Mouse (Mus musculus): ENCODE results near the gene Tnfaip6. TPM values are rescaled to one million over a fixed set of nuclear protein-coding genes. Genes with fewer than 3 reads are reported as not detected.
A peak's percentile ranks its signal among the peaks of the same experiment; 100 is the strongest.
"Not testable (repeated sequence)": the region's sequence is repeated elsewhere in the genome, so short reads cannot be mapped to it uniquely, and the experiment has no call there.

The Tnfaip6 gene
- polyA plus RNA-seq (2012; rRNA removed): 1.4 and 2.5 TPM in 2 replicates

DNA sequence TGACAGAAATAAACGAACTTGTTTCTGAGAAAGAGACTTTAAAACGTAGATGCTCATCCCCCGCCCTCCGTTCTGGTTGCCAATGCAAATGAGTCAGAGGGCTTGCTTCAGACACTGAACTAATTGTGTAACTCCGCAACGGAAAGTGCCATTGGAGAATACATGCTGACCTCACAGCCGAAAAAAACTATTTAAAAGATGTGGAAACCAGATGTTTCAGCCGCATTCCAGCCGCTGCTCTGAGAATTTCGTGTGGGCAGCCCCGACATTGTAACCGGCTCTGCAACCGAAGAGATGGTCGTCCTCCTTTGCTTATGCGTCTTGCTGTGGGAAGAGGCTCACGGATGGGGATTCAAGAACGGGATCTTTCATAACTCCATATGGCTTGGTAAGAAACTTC lies at the start of gene Tnfaip6:
TSS of gene Tnfaip6 (plus strand) at position 128 of the 400 bp plus-strand sequence.
- DNase-seq (ENCODE audit: low spot score): peak; percentile 24

- DNase-seq (ENCODE audit: low spot score): no peak
Measured at GRCm38 (mm10) chr2:51989559-51989958, 48.2 kb upstream of the Tnfaip6 start.

DNA sequence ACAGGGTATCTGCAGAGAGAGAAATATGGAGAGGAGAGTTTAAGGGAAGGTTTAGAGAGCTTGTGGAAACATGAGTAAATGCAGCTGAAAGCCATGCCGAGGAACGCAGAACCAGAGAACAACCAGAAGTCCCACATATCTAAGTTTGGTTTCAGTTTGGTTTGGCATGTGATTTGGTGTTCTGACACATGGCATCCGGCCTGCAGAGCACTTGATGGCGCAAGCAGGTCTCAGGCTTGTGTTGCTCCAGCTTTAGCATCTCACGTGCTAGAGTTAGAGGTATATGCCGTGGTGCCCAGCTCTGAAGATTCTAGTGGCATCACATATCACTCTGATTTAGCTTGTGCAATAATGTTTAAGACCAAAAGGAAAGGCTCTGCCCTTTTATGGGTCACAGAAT lies 46.4 kb upstream of the Tnfaip6 start:
- no peak for DNase-seq (ENCODE audit: low spot score)

DNA sequence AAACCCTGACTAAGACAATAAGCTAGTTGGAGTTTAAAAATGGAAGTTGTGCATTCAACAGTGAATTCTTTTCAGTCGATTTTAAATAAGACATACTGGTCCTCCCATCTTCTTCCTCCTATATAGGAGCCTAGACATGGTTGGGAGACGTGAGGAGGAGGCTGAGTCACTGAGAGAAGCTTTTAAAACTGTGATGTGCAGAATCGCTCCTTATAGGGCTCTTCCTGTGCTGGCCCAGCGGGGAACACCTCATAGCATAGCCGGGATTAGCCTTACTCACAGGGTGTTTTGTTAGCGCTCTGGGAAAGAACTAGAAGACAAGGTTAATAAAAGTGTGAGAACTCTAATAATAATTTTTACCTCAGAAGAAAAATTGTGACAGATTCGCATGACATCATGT lies 37.8 kb upstream of the Tnfaip6 start:
- no peak for DNase-seq (ENCODE audit: low spot score)

GRCm38 (mm10) chr2:52001521-52001920 lies 36.3 kb upstream of the Tnfaip6 start:
- no peak for DNase-seq (ENCODE audit: low spot score)

DNA sequence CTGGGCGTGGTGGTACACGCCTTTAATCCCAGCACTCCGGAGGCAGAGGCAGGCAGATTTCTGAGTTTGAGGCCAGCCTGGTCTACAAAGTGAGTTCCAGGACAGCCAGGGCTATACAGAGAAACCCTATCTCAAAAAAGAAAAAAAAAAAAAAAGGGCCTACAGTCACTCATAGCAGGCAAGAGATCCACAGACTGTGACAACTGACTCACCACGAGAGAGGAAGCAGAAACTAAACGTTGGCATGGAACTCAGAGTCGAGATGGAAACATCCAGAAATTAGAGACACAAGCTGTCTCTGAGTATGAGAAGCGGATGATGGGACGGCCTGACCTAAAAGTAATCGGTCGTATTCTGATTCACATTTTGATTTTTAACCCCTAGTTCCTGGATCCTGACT lies 35.5 kb upstream of the Tnfaip6 start:
- DNase-seq (ENCODE audit: low spot score): not testable (repeated sequence)

GRCm38 (mm10) chr2:52006380-52006779 lies 31.4 kb upstream of the Tnfaip6 start:
- DNase-seq (ENCODE audit: low spot score): no peak

- not testable (repeated sequence) for DNase-seq (ENCODE audit: low spot score)
Measured at GRCm38 (mm10) chr2:52011820-52012219, 26.0 kb upstream of the Tnfaip6 start.

- no peak for DNase-seq (ENCODE audit: low spot score)
Measured at GRCm38 (mm10) chr2:52013306-52013820, 24.4 kb upstream of the Tnfaip6 start.

DNA sequence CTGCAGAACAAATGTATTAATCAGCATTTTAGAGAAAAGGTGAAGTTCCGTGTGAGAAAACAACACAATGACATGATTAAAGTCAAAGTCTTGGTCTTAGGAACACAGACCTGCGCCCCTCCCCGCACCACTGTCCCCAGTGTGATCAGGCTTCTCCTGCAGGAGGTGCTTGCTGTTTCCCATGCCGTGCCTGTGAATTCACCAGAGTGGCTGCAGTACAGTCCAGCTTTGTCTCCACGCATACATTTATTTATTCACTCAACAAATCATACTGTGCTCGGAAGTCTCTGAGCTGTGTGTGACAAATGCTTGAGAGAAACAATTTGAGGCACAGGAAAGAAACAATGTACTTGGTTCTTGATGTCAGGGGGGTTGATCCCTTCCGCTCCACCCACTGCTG lies 21.4 kb upstream of the Tnfaip6 start:
- DNase-seq (ENCODE audit: low spot score): no peak

DNA sequence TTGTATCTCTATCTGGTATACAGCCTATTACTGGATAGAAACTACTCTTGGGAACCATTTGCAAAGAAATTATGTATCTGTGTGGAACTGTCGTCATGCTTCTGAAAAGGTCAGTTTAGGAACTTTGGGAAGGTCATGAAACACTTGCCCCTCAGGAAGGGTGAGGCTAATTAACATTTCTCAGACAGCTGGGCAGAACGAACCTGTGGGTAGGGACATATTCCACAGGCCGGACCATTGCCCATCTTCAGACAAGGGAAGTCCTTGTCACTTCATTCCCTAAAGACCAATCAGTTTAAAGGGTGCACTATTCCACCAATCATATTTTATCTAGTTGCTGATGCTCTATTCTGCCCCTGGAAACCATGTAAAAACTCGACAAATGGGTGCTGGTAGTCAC lies 10.7 kb upstream of the Tnfaip6 start:
- DNase-seq (ENCODE audit: low spot score): no peak

GRCm38 (mm10) chr2:52029426-52029825 lies 8.4 kb upstream of the Tnfaip6 start:
- no peak for DNase-seq (ENCODE audit: low spot score)

DNA sequence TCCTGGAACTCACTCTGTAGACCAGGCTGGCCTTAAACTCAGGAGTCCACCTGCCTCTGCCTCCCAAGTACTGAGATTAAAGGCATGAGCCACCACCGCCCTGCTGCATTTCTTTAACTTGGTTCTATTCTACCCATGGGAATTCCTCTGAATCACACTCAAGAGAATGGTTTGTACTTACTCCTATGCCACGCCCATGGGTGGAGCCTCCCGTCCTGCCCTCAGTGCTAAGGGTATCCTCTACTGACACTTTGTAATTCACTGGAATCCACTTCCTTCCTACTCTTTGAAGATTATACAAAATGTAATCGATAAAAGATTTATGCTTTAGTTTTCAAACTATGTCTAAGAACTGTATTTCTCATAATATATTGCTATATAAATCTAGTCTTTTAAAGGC lies 6.3 kb upstream of the Tnfaip6 start:
- no peak for DNase-seq (ENCODE audit: low spot score)

GRCm38 (mm10) chr2:52034601-52035000 lies 3.2 kb upstream of the Tnfaip6 start:
- no peak for DNase-seq (ENCODE audit: low spot score)

- no peak for DNase-seq (ENCODE audit: low spot score)
Measured at GRCm38 (mm10) chr2:52035144-52035543, 2.7 kb upstream of the Tnfaip6 start.

DNA sequence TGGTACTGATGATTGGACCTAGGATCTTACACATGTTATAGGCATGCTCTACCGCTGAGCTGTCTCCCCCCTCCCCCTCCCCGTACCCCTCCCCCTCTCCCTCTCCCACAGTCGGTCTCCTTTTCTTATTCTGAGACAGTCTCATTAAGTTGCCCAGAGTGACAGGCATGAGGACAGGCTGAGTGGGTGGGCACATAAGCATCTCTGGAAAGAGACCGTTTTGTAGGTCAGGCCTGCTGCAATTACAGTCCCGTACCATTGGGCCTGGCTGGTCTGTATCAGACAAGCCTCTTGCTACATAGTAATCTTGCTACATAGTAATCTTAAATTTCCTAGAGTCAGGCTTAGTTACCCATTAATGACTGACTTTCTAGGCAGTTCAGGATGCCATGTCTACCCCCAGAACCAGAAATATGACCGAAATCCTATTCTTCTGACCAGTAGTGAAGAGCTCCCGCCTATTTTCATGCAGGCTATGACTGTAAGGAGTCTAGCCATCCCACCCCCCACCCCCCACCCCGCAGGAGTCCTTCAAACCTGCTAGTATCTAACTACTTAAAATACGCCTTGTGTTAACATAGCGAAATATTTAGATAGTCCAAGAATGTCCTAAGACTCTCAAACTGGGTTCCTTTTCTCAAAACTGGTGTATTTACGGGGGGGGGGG lies 747 bp upstream of the Tnfaip6 start:
- DNase-seq (ENCODE audit: low spot score): no peak

GRCm38 (mm10) chr2:52038558-52038957 lies 749 bp downstream of the Tnfaip6 start:
- no peak for DNase-seq (ENCODE audit: low spot score)

DNA sequence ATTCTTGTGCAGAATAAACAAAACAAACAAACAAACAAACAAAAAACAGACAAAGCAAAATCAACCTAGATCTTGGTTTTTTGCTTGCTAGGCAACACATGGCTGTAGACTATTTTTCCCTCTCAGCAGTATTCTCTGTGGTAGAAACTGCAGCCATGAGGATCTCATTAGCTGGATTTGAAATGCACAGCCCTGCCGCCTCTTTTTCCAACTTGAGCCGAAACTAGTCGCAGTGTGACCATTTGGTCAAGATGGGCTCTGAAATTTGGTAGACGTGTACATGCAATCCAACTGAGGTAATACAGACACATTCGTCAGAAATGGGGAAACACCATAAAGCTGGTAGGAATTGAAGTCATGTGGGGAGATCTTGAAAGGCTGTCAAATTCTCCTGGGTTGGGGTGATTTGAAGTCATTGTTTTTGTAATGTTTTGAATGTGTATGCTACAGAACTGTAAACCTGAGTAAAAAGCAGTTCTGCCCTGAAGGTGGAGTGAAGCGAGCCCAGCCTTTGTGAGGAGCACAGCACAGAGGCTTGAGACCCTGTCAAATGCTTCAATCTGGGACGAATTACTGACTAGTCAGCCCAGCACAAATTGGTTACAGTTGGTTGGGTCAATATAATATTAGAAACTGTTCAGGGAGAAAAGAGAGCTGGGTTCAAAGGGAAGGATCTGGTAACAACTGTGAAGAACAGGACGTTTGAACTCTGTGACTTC lies 1.4 kb downstream of the Tnfaip6 start:
- no peak for DNase-seq (ENCODE audit: low spot score)

DNA sequence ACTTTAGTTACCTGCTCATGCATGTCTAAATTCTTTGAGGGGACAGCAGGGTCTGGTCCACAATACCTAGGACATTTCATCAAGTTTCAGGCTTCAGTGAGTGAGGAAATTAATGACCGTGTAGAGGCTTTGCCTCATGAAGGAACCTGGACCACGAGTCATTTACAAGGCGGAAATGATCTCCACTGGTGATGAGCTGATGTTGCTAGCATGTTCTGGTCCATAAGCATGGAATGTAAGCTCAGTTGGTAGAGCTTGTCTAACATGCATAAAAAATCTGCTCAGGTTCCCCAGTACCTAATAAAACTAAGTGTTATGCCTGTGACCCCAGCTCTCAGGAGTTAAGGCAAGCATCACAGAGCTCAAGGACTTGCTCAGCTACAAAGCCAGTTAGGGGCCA lies 4.3 kb downstream of the Tnfaip6 start:
- no peak for DNase-seq (ENCODE audit: low spot score)

DNA sequence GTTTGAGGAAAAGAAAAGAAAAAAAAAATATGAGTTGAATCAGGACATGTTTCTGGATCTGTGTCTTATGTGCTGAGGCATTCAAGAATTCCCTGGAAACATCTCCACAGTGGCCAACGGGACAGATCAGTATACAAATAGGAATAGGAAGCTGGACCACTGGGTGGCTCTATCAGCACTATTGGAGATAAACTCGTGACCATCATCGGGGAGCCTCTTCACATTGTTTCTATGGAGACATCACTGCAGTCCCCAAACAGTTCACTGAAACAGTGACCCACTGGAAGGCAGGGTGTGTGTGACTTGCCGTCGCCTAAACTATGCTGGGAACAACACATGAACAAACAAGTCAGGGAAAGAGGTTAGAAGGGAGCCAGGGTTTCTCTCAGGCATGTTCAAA lies 4.9 kb downstream of the Tnfaip6 start:
- no peak for DNase-seq (ENCODE audit: low spot score)

GRCm38 (mm10) chr2:52043485-52043884 lies 5.7 kb downstream of the Tnfaip6 start:
- no peak for DNase-seq (ENCODE audit: low spot score)

- no peak for DNase-seq (ENCODE audit: low spot score)
Measured at GRCm38 (mm10) chr2:52046032-52046431, 8.2 kb downstream of the Tnfaip6 start.

DNA sequence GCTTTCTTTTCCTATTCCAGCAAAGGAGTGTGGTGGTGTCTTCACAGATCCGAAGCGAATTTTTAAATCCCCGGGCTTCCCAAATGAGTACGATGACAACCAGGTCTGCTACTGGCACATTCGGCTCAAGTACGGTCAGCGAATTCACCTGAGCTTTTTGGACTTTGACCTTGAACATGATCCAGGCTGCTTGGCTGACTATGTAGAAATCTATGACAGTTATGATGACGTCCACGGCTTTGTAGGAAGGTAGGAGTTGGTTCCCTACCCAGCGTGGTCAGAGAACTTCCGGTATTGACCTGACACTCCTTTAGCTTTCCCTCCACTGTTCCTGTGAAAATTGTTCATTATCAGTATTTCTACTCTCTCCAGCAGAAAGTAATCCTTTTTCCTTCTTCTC lies 13.0 kb downstream of the Tnfaip6 start:
- DNase-seq (ENCODE audit: low spot score): no peak

Data from urinary bladder, adult 2 months (tissue).